Mouse (Mus musculus): Measurements from ENCODE around the gene Rrad. TPM values are rescaled to one million over a fixed set of nuclear protein-coding genes. Genes with fewer than 3 reads are reported as not detected.
A peak's percentile ranks its signal among the peaks of the same experiment; 100 is the strongest.

The Rrad gene
- total and polyA plus RNA-seq, 3 experiments = 123 to 414 (median 205) TPM

- TF ChIP-seq EP300 (IDR thresholded peaks at IDR 0.05; ENCODE audit: insufficient read depth, low read depth, low read length) = no peak
- H3K79me2 ChIP-seq (replicated peaks; ENCODE audit: control insufficient read depth, insufficient read depth, low read length) = no peaks in the 10 kb centered on the region
- H3K4me3 ChIP-seq = no peak overlapping the region
- intact Hi-C loops (cut with DNase I) = loop anchor here (2.0 kb wide), 1 partner anchor 40 kb away; no protein-coding TSS in a partner anchor
- H3K27ac ChIP-seq = peak overlapping the region; percentile 64
- H3K4me1 ChIP-seq (ENCODE audit: control insufficient read depth, insufficient read depth, low read length) = peaks cover 6% of the 10 kb centered on the region
- 58% methylated on average over 4 of the region's 4 CpGs for WGBS
- H3K27me3 ChIP-seq (ENCODE audit: control insufficient read depth, insufficient read depth, low read length) = no peaks in the 10 kb centered on the region
- H3K9ac ChIP-seq (ENCODE audit: low read depth, low read length) = no peak overlapping the region; the same call in 1 of the 2 replicates
- no peaks in the 10 kb centered on the region; the same call in 1 of the 2 replicates for H3K36me3 ChIP-seq (ENCODE audit: control insufficient read depth, insufficient read depth, low read length)
- no peak for DNase-seq
Observed at GRCm38 (mm10) chr8:104603245-104603593, 27.9 kb downstream of the Rrad start.

- Histone ChIP-seq H3K9ac (ENCODE audit: low read depth, low read length) (peak overlapping the region; percentile 49; the same call in 1 of the 2 replicates), H3K79me2 (replicated peaks; ENCODE audit: control insufficient read depth, insufficient read depth, low read length) (no peaks in the 10 kb centered on the region), H3K27ac (peak overlapping the region; percentile 64), H3K27me3 (ENCODE audit: control insufficient read depth, insufficient read depth, low read length) (no peaks in the 10 kb centered on the region), H3K36me3 (ENCODE audit: control insufficient read depth, insufficient read depth, low read length) (no peaks in the 10 kb centered on the region; the same call in 1 of the 2 replicates), H3K4me3 (0 out of 2 replicates have a peak overlapping the region, but pooled peaks have one; percentile 4), H3K4me1 (ENCODE audit: control insufficient read depth, insufficient read depth, low read length) (peaks cover 6% of the 10 kb centered on the region)
- TF ChIP-seq EP300 (IDR thresholded peaks at IDR 0.05; ENCODE audit: insufficient read depth, low read depth, low read length) (peak; percentile 96), POLR2A (IDR thresholded peaks at IDR 0.05; ENCODE audit: insufficient read depth, low read depth, low read length) (no peak), CTCF (IDR thresholded peaks at IDR 0.05) (peak; percentile 97; the same call in 1 of the 2 replicates)
- WGBS = 18% methylated on average over 21 of the region's 21 CpGs
- peak; percentile 85 to 87 for DNase-seq
- intact Hi-C loops (cut with DNase I) = loop anchor here (2.0 kb wide), 1 partner anchor 40 kb away; no protein-coding TSS in a partner anchor
Observed at GRCm38 (mm10) chr8:104602468-104603244, 28.5 kb downstream of the Rrad start.

DNA sequence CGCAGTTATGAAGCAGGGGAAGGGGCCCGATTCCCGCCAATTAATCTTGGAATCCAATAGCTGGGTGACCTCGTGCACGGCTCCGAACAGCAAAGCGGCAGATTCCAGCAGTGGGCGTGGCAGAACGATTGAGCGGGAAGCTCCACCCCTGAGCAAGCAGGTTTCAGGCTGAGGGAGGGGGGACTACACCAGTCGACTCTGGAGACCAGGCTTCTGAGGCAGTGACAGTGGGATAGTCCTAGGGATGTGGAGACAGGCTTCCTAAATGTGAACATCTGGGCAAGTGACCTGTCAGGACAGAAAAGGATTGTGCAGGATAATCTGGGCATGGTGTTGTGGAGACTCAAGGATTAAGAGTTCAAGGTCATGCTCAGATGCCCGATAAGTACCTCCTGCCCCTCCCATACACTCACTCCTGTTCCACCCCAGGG is 29.2 kb downstream of the Rrad start:
- WGBS = 1% methylated on average over 12 of the region's 12 CpGs
- no peaks in the 10 kb centered on the region for H3K79me2 ChIP-seq (replicated peaks; ENCODE audit: control insufficient read depth, insufficient read depth, low read length)

GRCm38 (mm10) chr8:104601386-104601785 is 29.7 kb downstream of the Rrad start:
- Histone ChIP-seq H3K9ac (ENCODE audit: low read depth, low read length) (no peak overlapping the region), H3K27ac (no peak overlapping the region), H3K79me2 (replicated peaks; ENCODE audit: control insufficient read depth, insufficient read depth, low read length) (no peaks in the 10 kb centered on the region), H3K27me3 (ENCODE audit: control insufficient read depth, insufficient read depth, low read length) (no peaks in the 10 kb centered on the region), H3K4me1 (ENCODE audit: control insufficient read depth, insufficient read depth, low read length) (peaks cover 3% of the 10 kb centered on the region), H3K4me3 (no peak overlapping the region), H3K36me3 (ENCODE audit: control insufficient read depth, insufficient read depth, low read length) (no peaks in the 10 kb centered on the region)
- no peak for TF ChIP-seq CTCF (IDR thresholded peaks at IDR 0.05)
- no peak for TF ChIP-seq POLR2A (IDR thresholded peaks at IDR 0.05; ENCODE audit: insufficient read depth, low read depth, low read length)
- TF ChIP-seq EP300 (IDR thresholded peaks at IDR 0.05; ENCODE audit: insufficient read depth, low read depth, low read length) = no peak
- intact Hi-C loops (cut with DNase I) = no loop called here
- no peak for DNase-seq
- WGBS = 45% methylated on average over 7 of the region's 7 CpGs

More for the DNA sequence above, 29.2 kb downstream of the Rrad start:
- Histone ChIP-seq H3K9ac (ENCODE audit: low read depth, low read length) (no peak overlapping the region), H3K27ac (no peak overlapping the region), H3K36me3 (ENCODE audit: control insufficient read depth, insufficient read depth, low read length) (no peaks in the 10 kb centered on the region), H3K4me1 (ENCODE audit: control insufficient read depth, insufficient read depth, low read length) (peaks cover 3% of the 10 kb centered on the region), H3K4me3 (no peak overlapping the region), H3K27me3 (ENCODE audit: control insufficient read depth, insufficient read depth, low read length) (no peaks in the 10 kb centered on the region)
- peak in 1 of 2 experiments; percentile 26 for DNase-seq
- intact Hi-C loops (cut with DNase I) = loop anchor here (2.0 kb wide), 1 partner anchor 41 kb away; no protein-coding TSS in a partner anchor
- TF ChIP-seq CTCF (IDR thresholded peaks at IDR 0.05) (no peak), EP300 (IDR thresholded peaks at IDR 0.05; ENCODE audit: insufficient read depth, low read depth, low read length) (no peak), POLR2A (IDR thresholded peaks at IDR 0.05; ENCODE audit: insufficient read depth, low read depth, low read length) (no peak)

DNA sequence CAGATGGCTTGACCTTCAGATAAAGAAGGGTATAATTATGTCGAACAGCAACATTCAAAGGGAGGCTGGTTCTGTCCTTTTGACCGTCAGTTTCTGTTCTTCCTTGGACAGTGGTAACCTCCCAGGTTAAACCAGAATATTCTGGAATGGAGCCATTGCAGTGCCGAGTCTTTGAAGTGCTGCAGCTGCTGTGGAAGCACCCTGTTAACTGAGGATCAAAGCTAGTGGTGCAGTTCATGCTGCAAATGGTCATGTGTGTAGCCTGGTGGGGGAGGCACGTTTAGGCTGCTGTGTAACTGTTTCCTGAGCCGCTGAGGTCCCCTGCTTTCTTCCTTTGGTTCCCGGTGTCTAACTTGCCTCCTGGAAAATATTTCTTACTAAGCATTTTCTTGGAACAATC is 32.6 kb downstream of the Rrad start:
- no peak overlapping the region for H3K9ac ChIP-seq (ENCODE audit: low read depth, low read length)
- no peak for DNase-seq
- H3K27ac ChIP-seq = no peak overlapping the region
- 42% methylated on average over 6 of the region's 6 CpGs for WGBS
- H3K79me2 ChIP-seq (replicated peaks; ENCODE audit: control insufficient read depth, insufficient read depth, low read length) = peaks cover 3% of the 10 kb centered on the region
- no peaks in the 10 kb centered on the region; the same call in 1 of the 2 replicates for H3K36me3 ChIP-seq (ENCODE audit: control insufficient read depth, insufficient read depth, low read length)
- H3K27me3 ChIP-seq (ENCODE audit: control insufficient read depth, insufficient read depth, low read length) = no peaks in the 10 kb centered on the region
- intact Hi-C loops (cut with DNase I) = no loop called here
- no peak overlapping the region for H3K4me3 ChIP-seq
- H3K4me1 ChIP-seq (ENCODE audit: control insufficient read depth, insufficient read depth, low read length) = peaks cover 3% of the 10 kb centered on the region
- no peak for TF ChIP-seq POLR2A (IDR thresholded peaks at IDR 0.05; ENCODE audit: insufficient read depth, low read depth, low read length)
- TF ChIP-seq EP300 (IDR thresholded peaks at IDR 0.05; ENCODE audit: insufficient read depth, low read depth, low read length) = no peak
- TF ChIP-seq CTCF (IDR thresholded peaks at IDR 0.05) = no peak

DNA sequence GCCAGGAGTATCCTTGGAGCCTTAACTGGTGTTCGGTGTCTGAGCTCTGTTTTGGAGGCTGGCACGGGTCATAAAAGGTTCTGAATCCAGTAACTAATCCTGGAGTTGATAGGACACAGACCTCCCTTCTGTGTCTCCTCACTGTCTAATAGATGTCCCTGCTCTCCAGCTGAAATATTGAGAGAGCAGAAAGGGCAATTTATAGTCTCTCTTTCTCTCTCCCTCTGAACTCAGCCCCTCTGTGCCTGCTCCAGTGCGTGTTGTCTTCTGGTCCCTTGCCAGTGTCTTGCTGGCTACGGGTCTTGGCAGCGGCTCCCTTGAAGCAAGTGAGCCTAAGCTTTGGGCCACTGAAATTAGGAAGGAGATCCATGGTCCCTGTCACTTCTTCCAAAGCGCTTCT is 33.5 kb downstream of the Rrad start:
- peaks cover 3% of the 10 kb centered on the region for H3K79me2 ChIP-seq (replicated peaks; ENCODE audit: control insufficient read depth, insufficient read depth, low read length)
- WGBS = 65% methylated on average over 6 of the region's 6 CpGs
- no peak overlapping the region for H3K4me3 ChIP-seq
- intact Hi-C loops (cut with DNase I) = no loop called here
- H3K36me3 ChIP-seq (ENCODE audit: control insufficient read depth, insufficient read depth, low read length) = no peaks in the 10 kb centered on the region; the same call in 1 of the 2 replicates
- peaks cover 3% of the 10 kb centered on the region for H3K4me1 ChIP-seq (ENCODE audit: control insufficient read depth, insufficient read depth, low read length)
- H3K27me3 ChIP-seq (ENCODE audit: control insufficient read depth, insufficient read depth, low read length) = no peaks in the 10 kb centered on the region
- H3K9ac ChIP-seq (ENCODE audit: low read depth, low read length) = no peak overlapping the region
- TF ChIP-seq CTCF (IDR thresholded peaks at IDR 0.05) (no peak), POLR2A (IDR thresholded peaks at IDR 0.05; ENCODE audit: insufficient read depth, low read depth, low read length) (no peak), EP300 (IDR thresholded peaks at IDR 0.05; ENCODE audit: insufficient read depth, low read depth, low read length) (no peak)
- no peak for DNase-seq
- no peak overlapping the region for H3K27ac ChIP-seq
